Mouse (Mus musculus) limb, embryonic 13.5 days (tissue): ENCODE results near the gene Rpl3l. TPM values are rescaled to one million over a fixed set of nuclear protein-coding genes. Genes with fewer than 3 reads are reported as not detected.

Experiments used
- ATAC-seq: fragments of 200-750 bp; cut with Nextera tagmentation; 2 replicates; pipeline ENCODE4 v1.8.0; 2017; ENCODE audit warnings: low read depth, moderate number of reproducible peaks, moderate TSS enrichment; ENCODE audit not compliant: low FRiP score
- H3K27ac ChIP-seq: fragments of 300-500 bp; sonication (generic); 2 replicates; pipeline ENCODE4 v1.5.1; 2015; ENCODE audit warnings: inconsistent platforms, mild to moderate bottlenecking, moderate library complexity
- H3K27me3 ChIP-seq: fragments of 300-500 bp; sonication (generic); 2 replicates; pipeline ENCODE4 v1.6.1; 2015; ENCODE audit warnings: mild to moderate bottlenecking, inconsistent platforms
- H3K36me3 ChIP-seq: fragments of 300-500 bp; sonication (generic); 2 replicates; pipeline ENCODE4 v1.6.1; 2015; ENCODE audit warnings: inconsistent platforms, mild to moderate bottlenecking, moderate library complexity
- H3K4me1 ChIP-seq: fragments of 300-500 bp; sonication (generic); 2 replicates; pipeline ENCODE4 v1.6.1; 2015; ENCODE audit warnings: inconsistent platforms
- H3K4me2 ChIP-seq: fragments of 300-500 bp; sonication (generic); replicated peaks from 2 replicates; pipeline ENCODE4 v1.6.1; 2015; ENCODE audit warnings: inconsistent platforms, mild to moderate bottlenecking, moderate library complexity
- H3K4me3 ChIP-seq: fragments of 300-500 bp; sonication (generic); 2 replicates; pipeline ENCODE4 v1.5.1; 2015; ENCODE audit warnings: moderate library complexity, mild to moderate bottlenecking, inconsistent platforms
- H3K9ac ChIP-seq: fragments of 300-500 bp; sonication (generic); 2 replicates; pipeline ENCODE4 v1.6.1; 2015; ENCODE audit warnings: mild to moderate bottlenecking, inconsistent platforms
- H3K9me3 ChIP-seq: fragments of 300-500 bp; sonication (generic); 2 replicates; pipeline ENCODE4 v1.6.1; 2016; ENCODE audit warnings: inconsistent platforms
- WGBS: fragments of 180-500 bp; shearing (Covaris S2); methylation state at CpG from one replicate; pipeline ENCODE4 v1.1.7; 2015; 5-methylcytosine and 5-hydroxymethylcytosine counted together
- polyA plus RNA-seq: library from polyadenylated mRNA; unstranded; fragments of >200 nt; fragmentation: Nextera tagmentation; extraction: Ambion mirVana; gene quantifications from 2 replicates; pipeline ENCODE4 v1.2.1, GENCODE M21; 2015

Gene Rpl3l
- polyA plus RNA-seq, 1 experiment from 2014 or later, result not detected

DNA sequence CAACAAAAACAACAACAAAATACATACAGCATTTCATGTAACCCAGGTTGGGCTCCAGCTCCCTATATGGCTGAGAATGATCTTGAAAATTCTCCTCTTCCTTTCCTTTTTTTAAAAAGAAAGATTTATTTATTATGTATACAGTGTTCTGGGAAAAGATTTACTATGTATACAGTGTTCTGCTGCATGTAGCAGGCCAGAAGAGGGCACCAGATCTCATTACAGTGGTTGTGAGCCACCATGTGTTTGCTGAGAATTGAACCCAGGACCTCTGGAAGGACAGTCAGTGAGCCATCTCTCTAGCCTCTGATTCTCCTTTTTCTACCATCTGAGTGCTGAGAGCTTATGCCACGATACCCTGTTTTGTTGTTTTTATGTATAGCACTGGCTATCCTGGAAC is 6.9 kb downstream of the Rpl3l start:
- 88% methylated on average over 1 of the region's 1 CpGs for WGBS
- H3K36me3 ChIP-seq, result peaks cover 4% of the 10 kb centered on the region; the same call in 1 of the 2 replicates
- H3K4me1 ChIP-seq, result peaks cover 17% of the 10 kb centered on the region
- H3K4me3 ChIP-seq, result no peak overlapping the region
- H3K9me3 ChIP-seq, result no peaks in the 10 kb centered on the region
- H3K4me2 ChIP-seq, result no peak overlapping the region
- no peak overlapping the region for H3K9ac ChIP-seq
- H3K27me3 ChIP-seq, result peaks cover 11% of the 10 kb centered on the region; the same call in 1 of the 2 replicates
- no peak for ATAC-seq
- no peak overlapping the region for H3K27ac ChIP-seq

DNA sequence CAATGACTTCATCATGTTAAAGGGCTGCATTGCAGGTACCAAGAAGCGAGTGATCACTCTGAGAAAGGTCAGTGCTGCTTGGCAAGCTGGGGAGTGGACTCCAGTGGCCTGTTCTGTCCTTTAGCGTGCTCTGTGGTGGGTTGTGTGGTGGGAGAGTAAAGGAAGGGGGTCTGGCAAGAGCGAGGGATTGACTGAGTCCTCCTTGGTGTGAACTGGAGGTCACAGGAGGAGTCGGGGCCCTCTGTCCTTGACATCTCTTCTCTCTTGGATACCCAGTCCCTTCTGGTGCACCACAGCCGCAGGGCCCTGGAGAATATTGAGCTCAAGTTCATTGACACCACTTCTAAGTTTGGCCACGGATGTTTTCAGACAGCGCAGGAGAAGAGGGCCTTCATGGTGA is 7.8 kb downstream of the Rpl3l start:
- H3K9ac ChIP-seq, result no peak overlapping the region
- H3K4me1 ChIP-seq, result peaks cover 17% of the 10 kb centered on the region
- H3K27me3 ChIP-seq, result peaks cover 11% of the 10 kb centered on the region; the same call in 1 of the 2 replicates
- no peaks in the 10 kb centered on the region for H3K9me3 ChIP-seq
- no peak overlapping the region for H3K4me3 ChIP-seq
- H3K27ac ChIP-seq, result no peak overlapping the region
- peaks cover 12% of the 10 kb centered on the region for H3K36me3 ChIP-seq
- 0 out of 2 replicates have a peak overlapping the region, but pooled peaks have one; percentile 87 for H3K4me2 ChIP-seq
- ATAC-seq, result no peak
- 91% methylated on average over 7 of the region's 7 CpGs for WGBS

DNA sequence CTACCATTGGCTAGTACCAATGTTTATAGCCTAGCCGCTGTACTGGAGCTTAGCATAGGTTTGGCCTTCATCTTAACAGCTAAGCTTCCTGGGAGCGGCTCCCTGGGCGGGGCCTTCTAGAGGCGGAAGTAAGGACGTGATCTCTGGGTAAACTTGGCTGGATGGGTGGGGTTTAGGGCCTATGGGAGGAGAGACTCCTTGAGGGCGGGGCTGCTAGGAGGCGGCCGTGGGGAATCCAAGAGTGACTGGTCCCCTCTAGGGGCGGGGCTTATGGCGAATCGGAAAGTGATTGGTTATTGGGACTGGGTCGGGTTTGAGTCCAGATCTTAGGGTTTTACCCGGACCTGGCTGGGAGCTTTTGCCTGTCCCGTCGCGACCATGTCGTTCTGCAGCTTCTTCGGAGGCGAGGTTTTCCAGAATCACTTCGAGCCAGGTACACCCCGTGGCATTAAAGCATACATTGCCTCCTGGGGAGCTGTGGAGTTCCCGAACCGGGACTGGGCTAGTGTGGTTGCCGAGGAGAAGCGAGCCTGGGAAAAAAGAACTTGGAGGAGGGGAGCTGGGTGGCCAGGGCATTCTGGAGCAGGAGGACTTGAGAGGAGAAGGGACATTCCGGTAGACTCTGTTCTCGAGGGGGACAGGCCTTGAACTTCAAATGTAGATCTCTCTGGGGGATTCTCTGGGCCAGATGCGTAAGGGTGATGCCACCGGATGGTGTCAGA is 8.9 kb downstream of the Rpl3l start, which contains the start of gene Msrb1:
Gene Msrb1 (plus strand): TSS at position 313 of the 722 bp plus-strand sequence.
- peaks cover 11% of the 10 kb centered on the region; the same call in 1 of the 2 replicates for H3K27me3 ChIP-seq
- peak within 1 kb of the TSS; percentile 65 for H3K4me3 ChIP-seq
- peak within 1 kb of the TSS; percentile 72; the same call in 1 of the 2 replicates for H3K27ac ChIP-seq
- peaks cover 14% of the 10 kb centered on the region for H3K36me3 ChIP-seq
- H3K9ac ChIP-seq, result peak within 1 kb of the TSS; percentile 78
- peak; percentile 95 for ATAC-seq
- WGBS, result under 1% methylated on average over 29 of the region's 29 CpGs
- H3K4me2 ChIP-seq, result peak within 1 kb of the TSS; percentile 87
- no peaks in the 10 kb centered on the region for H3K9me3 ChIP-seq
- H3K4me1 ChIP-seq, result peaks cover 17% of the 10 kb centered on the region

DNA sequence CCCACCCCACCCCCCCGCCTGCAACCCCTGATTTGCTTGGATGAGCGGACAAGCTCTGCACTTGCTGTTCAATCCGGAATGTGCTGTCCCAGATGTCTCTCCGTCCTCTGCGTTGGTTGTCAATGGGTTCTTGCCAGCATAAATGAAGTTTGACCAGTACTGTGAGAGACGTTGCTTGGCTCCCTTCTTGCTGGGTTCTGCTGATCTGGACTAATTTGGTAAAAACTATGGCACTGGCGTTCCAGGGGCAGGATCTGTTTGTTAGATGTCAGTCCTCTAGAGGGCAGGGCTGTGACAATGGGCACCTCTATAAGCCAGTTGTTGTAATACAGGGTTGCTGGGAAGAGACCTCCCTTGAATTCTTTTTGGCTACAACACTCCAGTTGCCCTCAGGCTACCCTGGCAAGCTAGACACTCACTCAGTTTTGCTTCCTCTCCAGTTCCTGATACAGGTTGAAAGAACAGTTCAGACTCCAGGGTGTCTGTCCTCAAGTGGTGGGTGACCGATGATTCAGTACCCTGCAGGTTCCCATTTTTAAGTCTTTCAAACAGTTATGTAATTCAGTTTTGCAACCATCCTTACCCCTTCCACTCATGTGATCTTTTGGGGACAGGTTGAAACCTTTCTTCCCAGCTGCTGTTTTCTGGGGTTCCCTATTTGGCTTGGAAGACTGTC is 9.7 kb downstream of the Rpl3l start:
- peaks cover 20% of the 10 kb centered on the region for H3K36me3 ChIP-seq
- H3K4me2 ChIP-seq, result peak overlapping the region; percentile 87
- ATAC-seq, result no peak; the same call in 1 of the 2 replicates
- peaks cover 9% of the 10 kb centered on the region; the same call in 1 of the 2 replicates for H3K27me3 ChIP-seq
- peaks cover 17% of the 10 kb centered on the region for H3K4me1 ChIP-seq
- WGBS, result 24% methylated on average over 8 of the region's 8 CpGs
- peak overlapping the region; percentile 65 for H3K4me3 ChIP-seq
- no peaks in the 10 kb centered on the region for H3K9me3 ChIP-seq
- H3K9ac ChIP-seq, result peak overlapping the region; percentile 78
- no peak overlapping the region for H3K27ac ChIP-seq

DNA sequence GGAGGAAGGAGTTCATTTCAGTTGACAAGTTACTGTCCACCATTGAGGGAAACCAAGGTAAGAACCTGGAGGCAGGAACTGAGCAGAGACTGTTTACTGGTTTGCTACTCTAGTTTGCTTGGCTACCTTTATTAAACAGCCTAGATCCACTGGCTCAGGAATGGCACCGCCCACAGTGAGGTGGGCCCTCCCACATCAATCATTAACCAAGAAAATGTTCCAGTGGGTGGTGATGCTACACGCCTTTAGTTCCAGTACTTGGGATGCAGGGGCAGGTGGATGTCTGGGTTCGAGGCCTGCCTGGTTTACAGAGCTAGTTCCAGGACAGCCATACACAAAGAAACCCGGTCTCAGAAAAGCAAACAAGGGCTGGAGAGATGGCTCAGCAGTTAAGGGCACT is 10.6 kb downstream of the Rpl3l start:
- no peak overlapping the region for H3K4me2 ChIP-seq
- no peak for ATAC-seq
- peaks cover 27% of the 10 kb centered on the region for H3K36me3 ChIP-seq
- 83% methylated on average over 4 of the region's 4 CpGs for WGBS
- peaks cover 5% of the 10 kb centered on the region; the same call in 1 of the 2 replicates for H3K27me3 ChIP-seq
- H3K4me1 ChIP-seq, result peaks cover 17% of the 10 kb centered on the region
- H3K4me3 ChIP-seq, result no peak overlapping the region
- H3K27ac ChIP-seq, result no peak overlapping the region
- H3K9ac ChIP-seq, result no peak overlapping the region
- H3K9me3 ChIP-seq, result no peaks in the 10 kb centered on the region

DNA sequence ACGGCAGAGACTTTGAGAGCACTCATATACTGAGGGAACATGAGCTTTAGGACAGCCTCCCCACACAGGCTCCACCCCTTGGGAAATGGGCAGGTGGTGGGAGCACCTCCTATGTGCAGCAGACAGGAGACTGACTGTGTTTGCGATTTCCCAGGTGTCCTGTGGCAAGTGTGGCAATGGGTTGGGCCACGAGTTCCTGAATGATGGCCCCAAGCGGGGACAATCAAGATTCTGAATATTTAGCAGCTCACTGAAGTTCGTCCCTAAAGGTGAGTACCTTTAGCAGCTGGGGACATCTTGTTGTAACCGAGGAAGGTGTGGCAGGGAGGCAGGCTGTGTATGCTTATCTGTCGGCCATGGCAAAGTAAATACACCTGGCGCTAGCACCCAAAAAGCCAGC is 12.3 kb downstream of the Rpl3l start:
- Histone ChIP-seq H3K9ac (no peak overlapping the region), H3K27me3 (no peaks in the 10 kb centered on the region), H3K4me2 (no peak overlapping the region), H3K9me3 (no peaks in the 10 kb centered on the region), H3K27ac (no peak overlapping the region), H3K4me3 (no peak overlapping the region), H3K36me3 (peaks cover 27% of the 10 kb centered on the region), H3K4me1 (peaks cover 17% of the 10 kb centered on the region)
- no peak for ATAC-seq
- 81% methylated on average over 8 of the region's 8 CpGs for whole genome bisulfite sequencing

DNA sequence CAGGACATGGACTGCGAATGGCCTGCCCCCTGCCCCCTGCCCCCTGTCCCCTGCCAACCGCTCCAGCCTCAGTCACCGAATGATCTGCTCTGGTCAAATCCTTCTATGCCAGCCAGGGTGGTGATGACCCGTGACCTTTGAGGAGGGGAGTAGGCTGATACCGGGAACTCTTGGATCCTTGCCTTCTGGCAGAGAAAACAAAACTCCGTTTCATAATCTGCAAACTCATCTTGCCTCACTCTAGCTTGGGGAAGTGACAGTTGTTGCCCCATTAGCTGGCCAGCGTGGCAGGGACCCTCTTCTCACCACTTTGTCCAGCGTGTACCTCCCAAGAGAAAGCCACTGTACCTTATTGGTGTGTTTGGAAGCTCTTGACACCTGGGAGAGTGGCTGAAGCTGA is 14.7 kb downstream of the Rpl3l start:
- Histone ChIP-seq H3K9me3 (no peaks in the 10 kb centered on the region), H3K9ac (no peak overlapping the region), H3K36me3 (peaks cover 27% of the 10 kb centered on the region), H3K4me2 (no peak overlapping the region), H3K4me3 (no peak overlapping the region), H3K27ac (no peak overlapping the region), H3K4me1 (peaks cover 14% of the 10 kb centered on the region), H3K27me3 (no peaks in the 10 kb centered on the region)
- ATAC-seq, result no peak
- 83% methylated on average over 8 of the region's 8 CpGs for WGBS

DNA sequence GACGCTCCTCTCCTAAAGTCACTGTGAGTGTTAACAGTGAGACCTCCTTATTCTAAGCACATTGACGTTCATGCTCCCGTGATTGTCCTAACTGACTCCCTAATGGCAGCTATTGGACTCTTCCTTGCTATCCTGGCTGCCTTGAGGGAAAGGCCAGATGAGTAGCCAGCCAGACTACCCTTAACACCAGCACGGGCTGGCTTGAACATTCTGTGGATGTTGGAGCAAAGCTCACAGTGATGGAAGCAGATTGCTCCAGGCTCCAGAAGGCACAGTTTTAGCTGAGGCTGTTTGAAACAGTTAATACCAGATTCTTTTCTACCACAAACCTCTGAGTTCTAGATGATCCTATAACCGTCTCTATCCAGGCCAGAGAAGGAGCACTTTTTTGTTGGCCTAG is 16.3 kb downstream of the Rpl3l start:
- H3K36me3 ChIP-seq, result peaks cover 27% of the 10 kb centered on the region
- no peak overlapping the region for H3K9ac ChIP-seq
- H3K27ac ChIP-seq, result no peak overlapping the region
- H3K27me3 ChIP-seq, result no peaks in the 10 kb centered on the region
- ATAC-seq, result no peak
- H3K4me2 ChIP-seq, result no peak overlapping the region
- H3K4me3 ChIP-seq, result no peak overlapping the region
- H3K4me1 ChIP-seq, result peaks cover 12% of the 10 kb centered on the region
- WGBS, result 71% methylated on average over 5 of the region's 5 CpGs
- no peaks in the 10 kb centered on the region for H3K9me3 ChIP-seq

DNA sequence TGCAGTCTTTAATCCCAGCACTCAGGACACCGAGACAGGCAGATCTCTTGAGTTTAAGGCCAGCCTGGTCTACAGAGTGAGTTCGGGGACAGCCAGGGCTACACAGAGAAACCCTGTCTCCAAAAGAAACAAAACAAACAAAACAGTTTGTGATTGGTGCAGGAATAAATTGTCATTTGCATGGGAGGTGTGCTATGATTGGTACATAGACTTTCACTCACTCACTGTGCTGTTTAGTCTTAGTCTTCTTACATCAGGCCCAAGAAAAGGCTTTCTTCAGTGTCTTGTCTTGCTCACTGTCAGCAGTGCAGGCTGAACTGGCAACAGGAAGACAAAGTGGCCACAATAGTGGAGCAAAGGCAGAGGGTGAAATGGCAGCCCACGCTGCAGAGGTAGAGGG is 16.8 kb downstream of the Rpl3l start:
- Histone ChIP-seq H3K4me3 (no peak overlapping the region), H3K9ac (no peak overlapping the region), H3K4me1 (peaks cover 12% of the 10 kb centered on the region), H3K9me3 (no peaks in the 10 kb centered on the region), H3K4me2 (no peak overlapping the region), H3K27ac (no peak overlapping the region), H3K27me3 (no peaks in the 10 kb centered on the region), H3K36me3 (peaks cover 24% of the 10 kb centered on the region)
- no peak for ATAC-seq
- WGBS, result 75% methylated on average over 3 of the region's 3 CpGs

DNA sequence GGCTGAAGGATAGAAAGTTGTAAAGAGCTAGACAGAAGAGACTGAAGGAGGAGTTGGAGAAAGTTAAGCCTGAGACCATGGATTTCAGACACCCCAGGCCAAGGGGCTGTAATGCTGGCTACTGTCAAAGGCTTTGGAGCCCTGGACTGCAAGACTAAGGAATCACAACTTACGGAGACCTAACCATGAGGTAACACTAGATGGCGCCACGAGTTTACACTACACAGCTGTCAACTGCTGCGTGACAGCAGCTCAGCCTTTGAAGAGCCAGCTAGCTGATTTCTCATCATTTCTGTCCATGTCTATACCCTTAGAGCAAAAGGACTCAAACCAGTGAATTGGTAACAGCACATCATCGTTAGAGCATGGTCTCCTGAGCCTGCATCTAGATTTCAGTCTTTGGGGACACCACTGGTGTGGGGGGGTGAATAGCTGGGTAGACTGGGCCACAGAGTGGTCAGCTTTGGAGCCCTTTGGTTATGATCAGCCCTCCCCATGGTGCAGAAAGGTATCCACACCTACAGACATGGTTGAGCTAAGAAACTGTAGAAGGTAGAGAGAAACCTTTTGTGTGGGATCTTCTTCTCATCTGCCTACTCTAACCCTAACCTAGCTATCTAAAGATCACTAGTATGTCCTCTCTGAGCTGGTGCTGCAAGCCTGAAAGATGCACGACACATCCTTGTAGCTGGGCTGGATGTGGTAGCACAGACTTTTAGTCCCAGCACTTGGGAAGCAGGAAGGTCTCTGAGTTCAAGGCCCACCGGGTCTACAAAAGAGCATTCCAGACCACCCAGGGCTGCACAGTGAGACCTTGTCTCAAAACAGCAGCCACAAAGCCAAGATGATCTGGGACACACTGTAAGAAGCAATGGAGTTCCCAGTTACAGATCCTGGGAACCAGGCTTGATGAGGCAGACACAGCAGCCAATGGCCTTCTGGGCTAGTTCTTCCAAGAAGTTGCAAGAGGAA is 18.2 kb downstream of the Rpl3l start:
- H3K9me3 ChIP-seq, result no peaks in the 10 kb centered on the region
- H3K36me3 ChIP-seq, result peaks cover 15% of the 10 kb centered on the region; the same call in 1 of the 2 replicates
- H3K9ac ChIP-seq, result no peak overlapping the region
- H3K4me1 ChIP-seq, result peaks cover 12% of the 10 kb centered on the region
- peak; percentile 55; the same call in 1 of the 2 replicates for ATAC-seq
- H3K27ac ChIP-seq, result no peak overlapping the region
- no peak overlapping the region for H3K4me3 ChIP-seq
- no peak overlapping the region for H3K4me2 ChIP-seq
- 21% methylated on average over 7 of the region's 7 CpGs for WGBS
- peaks cover 11% of the 10 kb centered on the region for H3K27me3 ChIP-seq

DNA sequence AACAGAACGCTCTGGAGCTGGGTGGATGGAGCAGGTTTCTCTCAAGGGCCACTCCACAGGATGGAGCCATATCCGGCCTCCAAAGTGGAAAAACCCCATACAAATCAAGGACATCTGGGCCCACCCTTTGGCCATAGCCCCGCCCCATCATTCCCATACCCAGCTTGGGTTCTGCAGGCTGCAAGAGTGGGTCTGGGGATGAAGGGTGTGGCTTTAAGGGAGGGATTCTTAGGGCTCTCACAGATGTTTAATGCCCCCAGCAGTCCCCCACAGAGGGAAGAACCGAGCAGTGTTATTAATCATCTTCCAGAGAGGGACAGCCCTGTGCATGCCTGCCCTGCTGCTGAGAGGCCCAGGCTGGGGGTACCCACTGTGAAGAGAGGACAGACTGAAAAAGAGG is 19.4 kb downstream of the Rpl3l start:
- H3K4me1 ChIP-seq, result peaks cover 12% of the 10 kb centered on the region
- WGBS, result 35% methylated on average over 4 of the region's 4 CpGs
- 0 out of 2 replicates have a peak, but pooled peaks have one; percentile 20 for ATAC-seq
- peak overlapping the region; percentile 13; the same call in 1 of the 2 replicates for H3K9ac ChIP-seq
- peaks cover 22% of the 10 kb centered on the region for H3K27me3 ChIP-seq
- H3K9me3 ChIP-seq, result no peaks in the 10 kb centered on the region
- no peak overlapping the region for H3K4me2 ChIP-seq
- H3K36me3 ChIP-seq, result peaks cover 10% of the 10 kb centered on the region; the same call in 1 of the 2 replicates
- H3K27ac ChIP-seq, result no peak overlapping the region
- H3K4me3 ChIP-seq, result no peak overlapping the region
